8 mouse cellular contexts compared by ENCODE assay signal in genomic region chr3:68582103-68582740, GRCm38 (mm10).
DNase-seq lines count a peak whose midpoint lies in the region; ATAC-seq and TF ChIP-seq lines count a peak whose summit lies in the region.

No protein-coding gene starts in this region.

- no peak for DNase-seq in heart, embryonic 10.5 days (ENCODE audit: low spot score)
- no peak for DNase-seq in heart, postnatal 14 days
- peak; percentile 4 for DNase-seq in liver, embryonic 13.5 days
- DNase-seq in thymus, postnatal 4 days = peak; percentile 24
- DNase-seq in left cerebral cortex, postnatal 4 days = no peak
- no peak for DNase-seq in adrenal gland, postnatal 14 days

- H3K4me1 ChIP-seq in heart, embryonic 10.5 days = peaks cover 82% of the 10 kb centered on the region
- peaks cover 92% of the 10 kb centered on the region for H3K4me1 ChIP-seq in E14TG2a.4 (replicated peaks; ENCODE audit: low read depth, low read length)
- peaks cover 49% of the 10 kb centered on the region for H3K4me1 ChIP-seq in forebrain, embryonic 12.5 days
- H3K4me1 ChIP-seq in liver, embryonic 13.5 days (replicated peaks) = 0 out of 2 replicates have a peak, but pooled peaks cover 3% of the 10 kb centered on the region

- no peaks in the 10 kb centered on the region for H3K36me3 ChIP-seq in heart, embryonic 10.5 days
- H3K36me3 ChIP-seq in E14TG2a.4 (ENCODE audit: insufficient read depth, low read length) = peaks cover 26% of the 10 kb centered on the region
- no peaks in the 10 kb centered on the region for H3K36me3 ChIP-seq in forebrain, embryonic 12.5 days (replicated peaks)
- no peaks in the 10 kb centered on the region for H3K36me3 ChIP-seq in liver, embryonic 13.5 days

- H3K9ac ChIP-seq in forebrain, embryonic 12.5 days = no peak overlapping the region
- H3K9ac ChIP-seq in liver, embryonic 13.5 days = no peak overlapping the region

- peak overlapping the region; percentile 91 for H3K27ac ChIP-seq in heart, embryonic 10.5 days
- H3K27ac ChIP-seq in forebrain, embryonic 12.5 days = peak overlapping the region; percentile 87
- H3K27ac ChIP-seq in liver, embryonic 13.5 days = no peak overlapping the region

- H3K4me3 ChIP-seq in heart, embryonic 10.5 days = no peak overlapping the region
- peak overlapping the region; percentile 64 for H3K4me3 ChIP-seq in E14TG2a.4 (replicated peaks; ENCODE audit: low read length)
- no peak overlapping the region for H3K4me3 ChIP-seq in forebrain, embryonic 12.5 days (replicated peaks)
- H3K4me3 ChIP-seq in liver, embryonic 13.5 days (replicated peaks) = no peak overlapping the region

- peak; percentile 76 for TF ChIP-seq CTCF in E14TG2a.4 (conservative IDR thresholded peaks at IDR 0.05; ENCODE audit: low read length)

- no peaks in the 10 kb centered on the region for H3K27me3 ChIP-seq in heart, embryonic 10.5 days (ENCODE audit: insufficient read depth, poor library complexity, severe bottlenecking)
- no peaks in the 10 kb centered on the region for H3K27me3 ChIP-seq in E14TG2a.4 (ENCODE audit: insufficient read depth, low read length)
- H3K27me3 ChIP-seq in forebrain, embryonic 12.5 days = no peaks in the 10 kb centered on the region
- no peaks in the 10 kb centered on the region for H3K27me3 ChIP-seq in liver, embryonic 13.5 days

- WGBS in heart, embryonic 10.5 days = 78% methylated on average over 12 of the region's 12 CpGs
- WGBS in forebrain, embryonic 12.5 days = 72% methylated on average over 12 of the region's 12 CpGs
- 71% methylated on average over 12 of the region's 12 CpGs for WGBS in liver, embryonic 13.5 days (ENCODE audit: insufficient replicate concordance)

- peak overlapping the region; percentile 40 for H3K4me2 ChIP-seq in forebrain, embryonic 12.5 days
- H3K4me2 ChIP-seq in liver, embryonic 13.5 days = peak overlapping the region; percentile 10; the same call in 1 of the 2 replicates

- intact Hi-C loops in heart, postnatal 14 days (cut with DNase I) = loop anchor here (5.0 kb wide), 1 partner anchor 35 kb away; no protein-coding TSS in a partner anchor
- intact Hi-C loops in left cerebral cortex, postnatal 4 days (cut with DNase I) = no loop called here

- H3K9me3 ChIP-seq in heart, embryonic 10.5 days = no peaks in the 10 kb centered on the region
- H3K9me3 ChIP-seq in E14TG2a.4 (ENCODE audit: low read length) = no peaks in the 10 kb centered on the region
- H3K9me3 ChIP-seq in forebrain, embryonic 12.5 days = no peaks in the 10 kb centered on the region
- no peaks in the 10 kb centered on the region for H3K9me3 ChIP-seq in liver, embryonic 13.5 days (replicated peaks)

- peak; percentile 14; the same call in 1 of the 2 replicates for ATAC-seq in forebrain, embryonic 12.5 days (ENCODE audit: low FRiP score)
- no peak for ATAC-seq in liver, embryonic 13.5 days (ENCODE audit: low read depth)

Comparison
In these comparisons a context has a peak if more than half of its experiments do, and no peak if none do; other contexts are left out.
1. DNase-seq: peak in liver, embryonic 13.5 days (single experiment) and thymus, postnatal 4 days (single experiment); none in heart, embryonic 10.5 days (single experiment), heart, postnatal 14 days (0 of 2), left cerebral cortex, postnatal 4 days (single experiment) and adrenal gland, postnatal 14 days (single experiment).